In the genomic region with DNA sequence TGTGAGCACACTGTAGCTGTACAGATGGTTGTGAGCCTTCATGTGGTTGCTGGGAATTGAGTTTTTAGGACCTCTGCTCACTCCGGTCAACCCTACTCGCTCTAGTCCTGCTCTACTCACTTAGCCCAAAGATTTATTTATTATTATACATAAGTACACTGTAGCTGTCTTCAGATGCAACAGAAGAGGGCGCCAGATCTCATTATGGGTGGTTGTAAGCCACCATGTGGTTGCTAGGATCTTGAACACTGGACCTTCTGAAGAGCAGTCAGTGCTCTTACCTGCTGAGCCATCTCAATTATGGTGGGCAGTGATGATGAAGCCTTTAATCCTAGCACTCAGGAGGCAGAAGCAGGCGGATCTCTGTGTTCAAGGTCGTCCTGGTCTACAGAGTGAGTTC, we compare ENCODE assay signal across 15 mouse cellular contexts. TPM values are rescaled to one million over a fixed set of nuclear protein-coding genes. Genes with fewer than 3 reads are reported as not detected.
DNase-seq lines count a peak whose midpoint lies in the region; ATAC-seq and TF ChIP-seq lines count a peak whose summit lies in the region.
"Had no signal": no experiment of that assay in that cellular context is flagged by ENCODE, and none has a peak within 500 bp of the region (broad histone marks: within the 10 kb centered on the region; RNA-seq: fewer than 3 reads in every experiment).

No protein-coding gene starts in this region.

- H3K9ac ChIP-seq in kidney, embryonic 16.5 days (replicated peaks; ENCODE audit: low read length), result no peak overlapping the region
- H3K9ac ChIP-seq: hindbrain, embryonic 12.5 days; liver, embryonic 13.5 days had no signal

- no peaks in the 10 kb centered on the region for H3K27me3 ChIP-seq in kidney, adult 2 months (replicated peaks; ENCODE audit: control insufficient read depth, insufficient read depth, low read length)
- H3K27me3 ChIP-seq in kidney, embryonic 16.5 days (ENCODE audit: insufficient read depth, low read length), result no peaks in the 10 kb centered on the region
- H3K27me3 ChIP-seq: hindbrain, embryonic 12.5 days had no signal

- no peak for DNase-seq in kidney, adult 2 months
- peak; percentile 69 for DNase-seq in 416B (ENCODE audit: low read depth)
- peak; percentile 50 for DNase-seq in CD4-positive helper T cell, adult 2 months (ENCODE audit: low read depth, low spot score)
- peak; percentile 74 for DNase-seq in induced T-regulatory cell, adult 2 months (ENCODE audit: low read depth)
- no peak for DNase-seq in urinary bladder, adult 18-20 months (ENCODE audit: low spot score in 2 of 2)
- no peak for DNase-seq in kidney, adult 9 months
- DNase-seq: kidney, adult 11 months; liver, embryonic 13.5 days had no signal

- no peak overlapping the region for H3K4me3 ChIP-seq in kidney, adult 2 months (ENCODE audit: insufficient read depth, low read depth, low read length)
- H3K4me3 ChIP-seq in kidney, embryonic 16.5 days (ENCODE audit: low read length), result no peak overlapping the region
- H3K4me3 ChIP-seq: hindbrain, embryonic 12.5 days; liver, embryonic 13.5 days; midbrain, embryonic 10.5 days had no signal

- 0 out of 2 replicates have a peak, but pooled peaks have one; percentile 4 for TF ChIP-seq CTCF in kidney, adult 2 months (conservative IDR thresholded peaks at IDR 0.05; ENCODE audit: insufficient read depth, insufficient read length, low read depth, low read length)

- no peaks in the 10 kb centered on the region for H3K9me3 ChIP-seq in kidney, embryonic 16.5 days (ENCODE audit: low read length)
- H3K9me3 ChIP-seq: G1E; hindbrain, embryonic 12.5 days; liver, embryonic 13.5 days; midbrain, embryonic 10.5 days had no signal

- no peaks in the 10 kb centered on the region for H3K36me3 ChIP-seq in kidney, adult 2 months (ENCODE audit: control insufficient read depth, insufficient read depth, low read length)
- no peaks in the 10 kb centered on the region for H3K36me3 ChIP-seq in kidney, embryonic 16.5 days (ENCODE audit: insufficient read depth, low read length)
- H3K36me3 ChIP-seq: G1E; hindbrain, embryonic 12.5 days; liver, embryonic 13.5 days; midbrain, embryonic 10.5 days had no signal

- H3K4me2 ChIP-seq in kidney, embryonic 16.5 days (replicated peaks; ENCODE audit: low read depth, low read length), result no peak overlapping the region
- H3K4me2 ChIP-seq: hindbrain, embryonic 12.5 days; liver, embryonic 13.5 days had no signal

- no peak for ATAC-seq in kidney, embryonic 16.5 days (ENCODE audit: low FRiP score, low TSS enrichment)
- ATAC-seq: activated CD4-positive, CD25-positive, alpha-beta regulatory T cell, adult 4 months; forebrain, embryonic 14.5 days had no signal

- no peak overlapping the region for H3K27ac ChIP-seq in kidney, adult 2 months (ENCODE audit: insufficient read depth, low read depth, low read length)
- H3K27ac ChIP-seq in kidney, embryonic 16.5 days (ENCODE audit: low read length), result no peak overlapping the region
- H3K27ac ChIP-seq: hindbrain, embryonic 12.5 days; liver, embryonic 13.5 days; midbrain, embryonic 10.5 days had no signal

- no peaks in the 10 kb centered on the region for H3K4me1 ChIP-seq in kidney, adult 2 months (ENCODE audit: control insufficient read depth, insufficient read depth, low read length)
- H3K4me1 ChIP-seq in kidney, embryonic 16.5 days (ENCODE audit: insufficient read depth, low read length), result no peaks in the 10 kb centered on the region
- H3K4me1 ChIP-seq: hindbrain, embryonic 12.5 days; liver, embryonic 13.5 days had no signal

- WGBS in kidney, adult 2 months, result 86% methylated on average over 5 of the region's 5 CpGs
- WGBS in kidney, embryonic 16.5 days, result 80% methylated on average over 5 of the region's 5 CpGs

- no peak for TF ChIP-seq POLR2A in kidney, adult 2 months (IDR thresholded peaks at IDR 0.05; ENCODE audit: low read depth, low read length)

RNA-seq across cellular contexts. Expression of a gene that starts 4.7 kb away (rescaled TPM):
- polyA plus RNA-seq in kidney, adult 2 months (2012; rRNA removed), result 4.8 and 7.9 TPM in 2 replicates
- polyA plus RNA-seq in kidney, embryonic 16.5 days (2015; fragmentation: Nextera tagmentation; extraction: Ambion mirVana), result 14.2 and 16.2 TPM in 2 replicates

RNA-seq across cellular contexts. Expression of a gene that starts 15.3 kb away (rescaled TPM):
- 2.1 TPM in 2 replicates for polyA plus RNA-seq in kidney, adult 2 months (2012; rRNA removed)
- polyA plus RNA-seq in kidney, embryonic 16.5 days (2015; fragmentation: Nextera tagmentation; extraction: Ambion mirVana), result 3.9 and 4.3 TPM in 2 replicates

RNA-seq across cellular contexts. Expression of a gene that starts 20.1 kb away (rescaled TPM):
- 0.05 and 0.11 TPM in 2 replicates for polyA plus RNA-seq in kidney, adult 2 months (2012; rRNA removed)
- 0.13 and 0.16 TPM in 2 replicates for polyA plus RNA-seq in kidney, embryonic 16.5 days (2015; fragmentation: Nextera tagmentation; extraction: Ambion mirVana)
- polyA plus RNA-seq: activated CD4-positive, CD25-positive, alpha-beta regulatory T cell, adult 4 months; G1E; heart, embryonic 16.5 days; liver, embryonic 13.5 days had no signal

Comparison
In these comparisons a context has a peak if more than half of its experiments do, and no peak if none do; other contexts are left out.
1. DNase-seq: peak in 416B (single experiment), CD4-positive helper T cell, adult 2 months (single experiment) and induced T-regulatory cell, adult 2 months (single experiment); none in kidney, adult 2 months (single experiment), urinary bladder, adult 18-20 months (0 of 2) and kidney, adult 9 months (single experiment).